Mouse (Mus musculus) right cerebral cortex, postnatal 10 days (tissue): Measurements from ENCODE around the gene Pik3r2.
A peak's percentile ranks its signal among the peaks of the same experiment; 100 is the strongest.
"Not testable (repeated sequence)": the region's sequence is repeated elsewhere in the genome, so short reads cannot be mapped to it uniquely, and the experiment has no call there.

ENCODE experiments used
- DNase-seq, 2 experiments: peaks; one replicate each; pipeline ENCODE4 v3.0.0; 2021; ENCODE audit warnings: low spot score in 2 of 2

Gene Pik3r2

DNA sequence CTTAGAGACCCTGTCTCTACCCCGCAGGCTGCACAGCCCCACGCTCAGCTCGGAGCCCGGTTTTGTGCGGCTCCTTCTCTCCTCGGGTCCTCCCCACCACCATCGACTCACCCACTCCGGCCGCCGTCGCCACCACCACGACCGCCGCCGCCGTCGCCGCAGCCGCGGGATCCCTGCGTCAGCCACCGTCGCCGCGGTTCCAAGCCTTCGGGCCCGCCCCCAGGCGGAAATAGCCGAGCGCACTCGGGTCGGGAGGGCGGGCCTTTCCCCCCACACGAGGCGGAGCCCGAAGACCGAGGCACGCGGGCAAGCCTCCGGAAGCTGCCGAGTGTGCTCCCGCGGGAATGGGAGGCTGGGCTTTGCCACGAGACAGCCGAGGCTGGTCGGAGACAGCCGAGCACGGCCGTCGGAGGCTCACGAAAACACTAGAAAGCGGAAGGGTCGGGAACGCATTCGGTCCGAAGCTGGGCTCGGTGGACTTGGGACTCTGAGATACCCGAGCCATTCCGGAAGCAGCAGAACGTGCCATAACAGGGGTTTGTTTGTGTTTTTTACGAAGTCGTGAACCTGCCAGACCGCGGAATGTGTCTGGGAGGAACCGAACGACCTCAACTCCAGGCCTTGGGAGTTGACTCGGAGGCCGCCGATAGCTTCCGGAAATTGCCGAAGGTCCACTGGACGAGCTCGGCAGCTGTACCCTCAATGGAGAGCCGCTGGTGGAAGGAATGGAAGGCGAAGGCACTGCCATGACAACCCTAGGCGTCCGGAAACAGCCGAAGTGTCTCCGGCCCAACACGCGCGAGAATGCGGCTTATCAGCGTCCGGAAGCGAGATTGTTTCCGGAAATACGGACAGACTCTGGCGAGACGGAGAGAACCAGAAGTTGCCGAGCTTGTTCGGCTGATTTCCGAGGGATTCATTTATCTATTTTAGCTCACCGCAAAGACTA is at the start of gene Pik3r2:
TSS of gene Pik3r2 (minus strand) at position 218 of the 949 bp plus-strand sequence.
- DNase-seq: peak; percentile 99

DNA sequence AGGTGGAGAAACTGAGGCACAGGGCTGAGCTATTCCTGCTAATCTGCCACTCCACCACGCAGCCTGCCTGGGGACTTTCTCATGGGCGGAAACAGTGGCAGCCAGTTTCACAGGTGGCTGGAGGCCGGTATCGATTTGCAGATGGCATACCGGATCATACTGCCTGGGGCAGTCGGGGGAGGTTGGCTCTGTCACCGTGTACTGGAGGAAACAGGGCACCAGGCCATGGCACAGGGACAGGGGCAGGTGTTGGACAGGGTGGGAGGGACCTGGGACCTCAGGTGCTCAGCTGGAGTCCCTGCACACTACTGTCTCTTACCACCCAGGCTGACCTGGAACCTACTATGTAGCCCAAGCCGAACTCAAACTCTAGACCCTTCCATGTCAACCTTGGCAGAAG is 49.3 kb upstream of the Pik3r2 start:
- no peak for DNase-seq

DNA sequence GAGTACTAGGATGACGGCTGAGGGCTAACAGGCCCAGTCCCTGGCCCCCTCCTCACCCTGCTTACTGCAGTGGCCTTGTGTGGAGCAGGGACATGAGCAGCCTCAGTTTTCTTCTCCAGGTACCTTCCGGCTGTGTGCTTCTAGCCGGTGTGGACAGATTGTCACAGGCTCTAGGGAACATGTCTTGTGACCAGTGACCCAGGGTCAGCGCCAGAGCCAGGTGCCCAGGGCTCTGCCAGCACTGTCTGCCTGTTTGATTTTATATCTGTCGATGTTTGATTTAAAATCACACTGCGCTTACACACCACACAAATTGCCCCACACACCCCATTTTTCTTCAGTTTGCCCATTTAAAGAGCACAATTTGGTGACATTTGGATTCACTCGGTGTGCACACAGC is 47.3 kb upstream of the Pik3r2 start:
- no peak for DNase-seq

GRCm38 (mm10) chr8:70822594-70822993 is 46.1 kb upstream of the Pik3r2 start:
- not testable (repeated sequence) for DNase-seq

DNA sequence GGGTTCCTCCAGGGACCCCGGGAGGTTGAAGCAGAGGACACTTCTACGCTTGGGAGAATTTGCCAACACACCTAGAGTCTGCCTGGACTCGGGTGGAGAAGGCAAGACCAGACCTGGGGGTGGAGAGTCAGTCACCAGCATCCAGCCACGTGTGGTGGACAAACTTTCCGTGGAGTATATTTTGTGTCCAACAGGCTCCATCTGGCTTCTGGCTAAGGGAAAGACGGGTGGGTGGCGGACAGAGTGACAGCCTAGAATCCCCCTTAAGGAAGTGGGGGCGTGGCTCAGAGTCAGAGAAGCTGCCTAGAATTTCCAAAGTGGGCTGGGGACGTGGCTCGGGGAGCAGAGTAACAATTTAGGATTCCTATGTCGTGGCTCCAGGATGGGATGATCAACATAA is 45.5 kb upstream of the Pik3r2 start:
- DNase-seq: peak in 1 of 2 experiments; percentile 50

- peak; percentile 50 to 67 for DNase-seq
Measured at GRCm38 (mm10) chr8:70821399-70821962, 45.0 kb upstream of the Pik3r2 start.

DNA sequence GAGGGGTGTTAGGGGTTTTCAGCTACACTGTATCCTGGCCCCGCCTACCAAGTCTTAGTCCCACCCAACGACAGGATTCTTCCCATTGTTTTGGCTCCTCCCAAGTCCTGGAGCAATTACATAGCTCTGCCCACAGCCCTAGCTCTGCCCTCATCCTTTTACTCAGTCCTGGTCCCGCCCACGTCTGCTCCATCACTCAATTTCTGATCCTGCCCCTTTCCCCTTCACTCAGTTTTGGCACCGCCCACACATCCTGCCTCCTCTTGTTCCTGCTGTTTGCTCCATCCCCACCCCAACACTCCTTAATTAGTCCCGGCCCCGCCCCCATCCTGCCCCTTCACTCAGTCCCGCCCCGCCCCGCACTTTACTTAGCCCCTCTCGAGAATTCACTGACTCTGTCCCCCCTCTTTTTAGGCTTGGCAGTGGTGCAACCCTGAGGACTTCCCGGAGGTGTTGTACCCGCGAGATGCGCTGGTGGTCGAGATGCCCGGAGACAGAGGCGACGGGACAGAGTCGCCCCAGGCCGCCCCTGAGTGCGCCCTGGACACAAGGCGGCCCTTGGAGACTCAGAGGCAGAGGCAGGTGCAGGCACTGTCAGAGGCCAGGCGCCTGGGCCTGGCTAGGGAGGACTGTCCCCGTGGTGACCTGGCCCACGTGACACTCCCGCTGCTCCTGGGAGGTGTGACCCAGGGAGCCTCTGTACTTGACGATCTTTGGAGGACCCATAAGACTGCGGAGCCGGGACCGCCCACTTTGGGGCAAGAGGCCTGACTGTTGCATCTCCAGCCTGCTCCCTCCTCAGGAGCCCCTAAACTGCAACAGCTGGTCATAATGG is 43.8 kb upstream of the Pik3r2 start:
- peak in 1 of 2 experiments; percentile 58 for DNase-seq

DNA sequence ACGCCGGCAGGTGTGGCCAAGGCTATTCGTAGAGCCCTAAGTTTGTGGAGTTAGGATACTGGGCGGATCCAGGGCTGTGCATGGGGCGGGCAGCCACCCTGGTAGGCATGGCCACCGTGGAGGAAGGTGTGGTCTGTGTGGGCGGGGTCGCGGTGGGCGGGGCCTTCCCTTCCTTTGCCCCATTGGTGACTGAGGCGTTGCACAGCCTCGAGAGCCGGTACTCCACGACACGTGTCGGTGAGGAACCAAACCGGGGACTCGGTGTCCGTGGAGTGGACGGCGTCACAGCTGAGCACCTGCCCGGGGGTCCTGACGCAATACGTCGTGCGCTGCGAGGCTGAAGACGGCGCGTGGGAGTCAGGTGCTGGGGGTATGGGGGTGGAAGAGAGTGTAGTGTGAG is 40.2 kb upstream of the Pik3r2 start:
- peak in 1 of 2 experiments; percentile 44 for DNase-seq

DNA sequence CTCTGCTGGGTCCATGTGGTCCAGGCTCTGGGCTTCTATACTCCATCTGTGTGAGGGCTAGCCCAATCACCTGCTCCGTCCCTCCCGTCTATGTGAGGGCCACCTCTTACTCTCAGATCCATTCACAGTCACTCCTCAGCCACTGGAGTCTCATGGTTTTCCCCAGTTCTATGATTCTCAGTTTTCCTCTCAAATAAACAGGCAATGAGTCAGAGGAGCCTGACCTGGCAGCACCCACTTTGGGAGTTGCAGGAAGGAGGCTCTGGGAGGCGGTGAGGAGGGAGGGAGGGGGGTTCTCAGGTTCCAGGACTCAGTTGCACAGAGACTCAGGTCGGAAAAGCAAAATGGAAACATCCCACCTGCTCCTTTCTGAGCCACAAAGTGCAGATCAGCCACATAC is 36.4 kb upstream of the Pik3r2 start:
- no peak for DNase-seq

DNA sequence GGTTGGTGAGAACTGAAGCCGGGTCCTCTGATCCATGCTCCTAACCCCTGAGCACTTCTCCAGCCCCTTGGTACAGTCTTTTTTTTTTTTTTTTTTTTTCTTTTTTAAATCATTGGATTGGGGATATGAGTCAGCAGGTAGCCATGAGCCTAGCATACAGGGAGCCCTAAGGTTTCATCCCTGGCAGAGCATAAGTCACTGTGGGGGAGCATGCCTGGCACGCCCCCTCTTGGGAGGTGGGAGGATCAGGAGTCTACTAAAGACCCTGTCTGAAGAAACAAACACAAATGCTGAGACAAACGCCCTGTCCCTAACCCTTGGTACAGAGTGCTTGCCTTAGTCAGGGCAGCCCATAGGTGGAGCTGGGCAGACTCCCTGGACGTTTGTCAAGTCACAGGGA is 35.5 kb upstream of the Pik3r2 start:
- DNase-seq: no peak

DNA sequence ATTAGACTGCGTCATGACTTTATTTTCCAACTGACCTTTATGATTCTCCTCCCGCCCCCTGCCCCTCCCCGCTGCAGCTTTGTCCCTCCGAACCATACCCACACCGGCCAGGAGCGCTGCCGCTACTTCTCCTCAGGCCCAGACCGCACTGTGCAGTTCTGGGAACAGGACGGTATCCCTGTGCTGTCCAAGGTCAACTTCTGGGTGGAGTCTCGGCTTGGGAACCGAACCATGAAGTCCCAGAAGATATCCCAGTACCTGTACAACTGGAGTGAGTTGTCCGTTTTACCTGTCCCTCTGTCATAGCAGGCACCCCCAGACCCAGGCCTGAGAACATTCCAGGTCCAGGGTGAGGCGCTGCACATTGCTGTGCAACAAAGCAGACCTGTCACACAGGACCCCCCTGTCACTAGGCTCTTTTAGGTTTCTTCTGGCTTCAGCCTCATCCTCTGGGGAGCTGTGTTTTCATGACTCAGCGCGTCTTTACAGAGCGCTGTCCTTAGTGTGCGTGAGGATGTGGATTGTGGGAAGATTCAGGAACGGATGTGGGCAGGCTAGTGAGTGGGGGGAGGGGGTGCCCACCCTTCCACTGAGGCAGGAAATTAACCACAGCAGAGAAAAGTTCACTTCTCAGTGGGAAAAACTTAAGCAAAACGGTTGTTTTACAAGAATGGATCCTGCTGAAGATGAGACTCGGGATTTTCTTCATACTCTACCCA is 34.6 kb upstream of the Pik3r2 start:
- DNase-seq: no peak

GRCm38 (mm10) chr8:70808955-70809701 is 32.6 kb upstream of the Pik3r2 start:
- no peak for DNase-seq

- no peak for DNase-seq
Measured at GRCm38 (mm10) chr8:70808239-70808638, 31.7 kb upstream of the Pik3r2 start, which contains the start of gene Il12rb1. TSS of gene Il12rb1 (plus strand) at chr8:70808449.

- no peak for DNase-seq
Measured at GRCm38 (mm10) chr8:70807304-70807703, 30.8 kb upstream of the Pik3r2 start.

GRCm38 (mm10) chr8:70806541-70806940 is 30.0 kb upstream of the Pik3r2 start:
- peak in 1 of 2 experiments; percentile 66 for DNase-seq

DNA sequence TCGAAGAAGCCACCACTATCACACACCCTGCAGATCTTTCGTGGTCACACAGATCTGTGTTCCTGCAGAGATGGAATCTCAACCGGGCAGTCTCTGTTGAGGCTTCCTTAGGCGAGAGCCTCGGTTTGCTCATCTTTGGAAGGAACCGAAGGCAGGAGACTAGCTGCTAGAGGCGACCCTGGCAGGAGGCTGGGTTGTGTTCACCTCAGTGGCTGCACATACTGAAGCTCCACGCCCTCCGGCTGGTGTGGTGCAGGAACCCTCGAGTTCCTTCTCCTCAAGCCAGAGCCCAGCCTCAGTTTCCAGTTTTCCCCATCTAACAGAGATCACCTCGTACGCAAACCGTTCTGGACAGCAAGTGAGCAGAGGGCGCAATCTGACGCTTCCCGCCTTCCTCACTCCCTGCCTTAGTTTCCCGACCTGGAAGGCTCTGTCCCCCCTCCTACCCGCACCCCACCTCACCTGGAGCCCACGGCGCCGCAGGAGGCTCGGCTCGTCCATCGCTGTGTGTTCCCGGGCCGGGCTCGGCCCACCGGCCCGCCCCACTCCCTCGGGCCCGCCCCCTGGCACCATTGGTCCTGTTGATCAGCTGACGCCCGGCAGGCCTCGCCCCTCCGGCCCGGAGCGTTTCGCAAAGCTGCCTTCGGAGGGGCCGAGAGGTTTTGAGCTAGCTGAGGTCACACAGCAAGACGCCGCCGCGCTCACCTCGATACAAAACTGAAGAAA is 28.1 kb upstream of the Pik3r2 start, which contains the start of gene Mast3:
TSS of gene Mast3 (minus strand) at position 574 of the 726 bp plus-strand sequence.
- DNase-seq: peak; percentile 89 to 91

DNA sequence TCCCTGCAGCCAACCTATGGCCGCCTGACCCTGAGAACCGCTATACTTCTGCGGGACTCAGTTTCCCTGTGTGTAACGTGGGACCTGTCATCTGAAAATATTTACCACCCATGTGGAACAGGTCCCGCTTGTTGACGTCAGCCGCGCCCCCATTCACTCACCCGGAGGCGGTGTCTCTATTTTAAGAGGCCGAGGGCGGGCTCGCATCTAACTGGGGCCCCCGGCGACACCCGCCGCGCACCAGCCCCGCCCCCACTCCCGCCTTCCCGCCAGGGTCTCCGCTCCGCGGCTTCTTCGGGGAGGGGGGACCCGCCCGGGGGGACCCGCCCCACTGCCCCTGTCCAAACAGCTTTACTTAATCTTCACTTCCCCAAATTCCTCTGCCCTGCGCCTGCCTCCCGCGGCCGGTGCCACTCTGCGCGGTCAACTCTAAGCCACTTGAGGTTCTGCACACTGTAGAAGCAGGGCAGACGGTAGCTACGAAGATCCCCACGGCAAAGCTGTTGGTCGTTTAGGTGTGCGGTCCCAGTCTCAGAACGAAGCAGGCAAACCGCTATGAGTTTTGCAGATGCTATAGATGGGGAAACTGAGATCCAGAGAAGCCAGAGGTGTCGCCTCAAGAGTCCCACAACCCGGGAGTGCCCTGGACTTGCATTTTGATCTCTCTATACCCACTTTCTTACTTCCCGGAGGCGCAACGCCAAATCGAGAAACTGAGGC is 27.4 kb upstream of the Pik3r2 start:
- DNase-seq: peak; percentile 63 to 76

DNA sequence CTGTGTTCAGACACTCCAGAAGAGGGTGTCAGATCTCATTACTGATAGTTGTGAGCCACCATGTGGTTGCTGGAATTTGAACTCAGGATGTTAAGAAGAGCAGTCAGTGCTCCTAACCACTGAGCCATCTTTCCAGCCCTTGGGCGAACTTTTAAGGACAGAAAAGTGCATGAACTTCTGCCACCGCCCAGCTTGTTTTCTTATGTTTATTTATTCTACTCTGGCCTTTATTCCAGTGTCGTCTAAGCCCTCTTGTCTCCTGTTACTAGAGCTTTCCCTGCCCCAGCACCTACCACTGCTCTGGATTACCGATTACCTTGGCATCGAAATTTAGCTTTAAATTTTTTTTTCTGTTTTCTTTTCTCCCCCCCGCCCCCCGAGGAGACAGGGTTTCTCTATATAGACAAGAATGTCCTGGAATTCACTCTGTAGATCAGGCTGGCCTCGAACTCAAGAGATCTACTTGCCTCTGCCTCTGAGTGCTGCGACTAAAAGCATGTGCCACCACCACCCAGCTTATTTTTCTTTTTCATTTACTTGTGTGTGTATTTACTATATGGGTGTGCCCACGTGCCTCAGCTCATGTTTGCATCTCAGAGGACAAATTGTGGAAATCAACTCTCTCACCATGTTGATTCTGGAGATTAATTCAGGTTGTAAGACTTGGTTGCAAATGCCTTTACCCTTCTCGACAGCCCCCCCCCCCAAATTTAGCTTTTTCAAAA is 26.4 kb upstream of the Pik3r2 start:
- DNase-seq: no peak

- no peak for DNase-seq
Measured at GRCm38 (mm10) chr8:70801830-70802229, 25.3 kb upstream of the Pik3r2 start.
